Mouse (Mus musculus) kidney, adult 2 months (tissue): ENCODE data around the gene Spaca7. TPM values are rescaled to one million over a fixed set of nuclear protein-coding genes. Genes with fewer than 3 reads are reported as not detected.

Experiments
- DNase-seq: peaks from one replicate; pipeline ENCODE4 v3.0.0; 2021
- H3K27ac ChIP-seq: fragments of 200-500 bp; 2 replicates; pipeline ENCODE4 v1.5.1; 2012; ENCODE audit warnings: low read depth, low read length, control low read depth, inconsistent platforms; ENCODE audit not compliant: insufficient read depth
- H3K27me3 ChIP-seq: fragments of 200-500 bp; replicated peaks from 2 replicates; pipeline ENCODE4 v1.6.1; 2012; ENCODE audit warnings: mild to moderate bottlenecking, moderate library complexity, low read length, inconsistent platforms; ENCODE audit not compliant: control insufficient read depth, insufficient read depth
- H3K36me3 ChIP-seq: fragments of 200-500 bp; 2 replicates; pipeline ENCODE4 v1.6.1; 2012; ENCODE audit warnings: mild to moderate bottlenecking, moderate library complexity, low read length, inconsistent platforms; ENCODE audit not compliant: control insufficient read depth, insufficient read depth
- H3K4me1 ChIP-seq: fragments of 200-500 bp; 2 replicates; pipeline ENCODE4 v1.6.1; 2011; ENCODE audit warnings: low read length; ENCODE audit not compliant: control insufficient read depth, insufficient read depth
- H3K4me3 ChIP-seq: fragments of 200-500 bp; 2 replicates; pipeline ENCODE4 v1.5.1; 2011; ENCODE audit warnings: mild to moderate bottlenecking, low read depth, low read length, control low read depth; ENCODE audit not compliant: insufficient read depth
- CTCF ChIP-seq: fragments of 200-500 bp; conservative IDR thresholded peaks from 2 replicates; pipeline ENCODE4 v1.5.1; 2011; ENCODE audit warnings: low read depth, mild to moderate bottlenecking, control low read depth, low read length, moderate library complexity, mixed read lengths; ENCODE audit not compliant: insufficient read depth, insufficient read length
- POLR2A ChIP-seq: fragments of 200-500 bp; IDR thresholded peaks from one replicate; pipeline ENCODE4 v1.6.1; 2011; ENCODE audit warnings: low read depth, low read length, control low read depth
- WGBS: fragments of 180-500 bp; shearing (Covaris S2); methylation state at CpG from one replicate; pipeline ENCODE4 v1.1.7; 2018; 5-methylcytosine and 5-hydroxymethylcytosine counted together
- polyA plus RNA-seq: library from polyadenylated mRNA; depleted of rRNA; stranded (reverse); fragments of >200 nt; gene quantifications from 2 replicates; pipeline ENCODE4 v1.2.3, GENCODE M21; 2012; rRNA removed

Spaca7 gene
- polyA plus RNA-seq = 0.14 and 0.19 TPM in 2 replicates

- 40% methylated on average over 14 of the region's 14 CpGs for WGBS
- no peaks in the 10 kb centered on the region for H3K27me3 ChIP-seq
- peak; percentile 14 for DNase-seq
Measured at GRCm38 (mm10) chr8:12572814-12573534, at the start of gene Spaca7. Gene Spaca7, plus strand, starts transcription at chr8:12573029.

DNA sequence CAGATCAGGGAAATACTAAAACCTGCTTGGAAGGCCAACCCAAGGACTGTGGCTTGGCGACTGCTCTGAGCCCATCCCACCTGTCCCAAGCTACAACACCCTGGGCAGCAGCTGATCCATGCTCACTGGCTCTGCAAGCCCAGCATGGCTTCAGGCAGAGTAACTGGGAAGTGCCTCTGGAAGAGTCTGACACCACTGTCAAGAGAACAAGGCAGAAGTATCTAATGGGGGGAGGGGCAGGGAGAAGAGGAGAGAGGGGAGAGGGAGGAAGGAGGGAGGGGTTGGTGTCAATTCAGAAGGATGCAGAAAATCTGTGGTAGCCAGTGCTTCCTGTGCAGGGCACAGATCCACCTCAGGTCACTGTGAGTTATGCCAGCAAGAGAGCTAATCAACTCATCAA lies 48.5 kb upstream of the Spaca7 start:
- H3K27me3 ChIP-seq = no peaks in the 10 kb centered on the region
- WGBS = 31% methylated on average over 1 of the region's 1 CpGs

More at GRCm38 (mm10) chr8:12572814-12573534, at the start of gene Spaca7:
- Histone ChIP-seq H3K4me1 (peaks cover 4% of the 10 kb centered on the region; the same call in 1 of the 2 replicates), H3K36me3 (no peaks in the 10 kb centered on the region), H3K27ac (no peak within 1 kb of the TSS), H3K4me3 (no peak within 1 kb of the TSS)
- TF ChIP-seq CTCF (no peak), POLR2A (no peak)

GRCm38 (mm10) chr8:12528659-12529058 lies 44.2 kb upstream of the Spaca7 start:
- 82% methylated on average over 2 of the region's 2 CpGs for WGBS
- TF ChIP-seq POLR2A = no peak
- no peak for TF ChIP-seq CTCF
- Histone ChIP-seq H3K4me1 (no peaks in the 10 kb centered on the region), H3K27ac (no peak overlapping the region), H3K36me3 (no peaks in the 10 kb centered on the region), H3K4me3 (no peak overlapping the region), H3K27me3 (no peaks in the 10 kb centered on the region)
- no peak for DNase-seq

More for the DNA sequence above, 48.5 kb upstream of the Spaca7 start:
- Histone ChIP-seq H3K4me1 (no peaks in the 10 kb centered on the region), H3K4me3 (no peak overlapping the region), H3K27ac (no peak overlapping the region), H3K36me3 (no peaks in the 10 kb centered on the region)
- DNase-seq = no peak
- TF ChIP-seq CTCF = no peak
- no peak for TF ChIP-seq POLR2A

DNA sequence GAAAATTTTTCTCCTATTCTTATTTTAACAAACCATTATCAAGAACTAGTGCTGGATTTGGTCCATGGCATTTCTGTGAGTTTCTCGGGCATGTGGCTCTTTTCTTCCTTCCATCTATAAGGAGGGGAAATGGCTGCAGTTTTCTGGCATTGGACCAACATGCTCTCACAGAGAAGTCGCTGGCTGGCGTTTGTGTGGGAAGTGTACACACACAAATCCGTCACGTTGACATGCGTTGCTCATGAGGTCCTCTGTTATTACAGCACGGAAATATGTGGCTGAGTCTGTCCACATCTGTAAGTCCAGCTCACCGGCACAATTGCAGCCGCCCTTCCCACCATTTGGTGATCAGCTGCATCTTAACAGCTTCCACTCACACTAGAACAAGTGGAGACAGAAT lies 37.2 kb upstream of the Spaca7 start:
- H3K36me3 ChIP-seq = no peaks in the 10 kb centered on the region

DNA sequence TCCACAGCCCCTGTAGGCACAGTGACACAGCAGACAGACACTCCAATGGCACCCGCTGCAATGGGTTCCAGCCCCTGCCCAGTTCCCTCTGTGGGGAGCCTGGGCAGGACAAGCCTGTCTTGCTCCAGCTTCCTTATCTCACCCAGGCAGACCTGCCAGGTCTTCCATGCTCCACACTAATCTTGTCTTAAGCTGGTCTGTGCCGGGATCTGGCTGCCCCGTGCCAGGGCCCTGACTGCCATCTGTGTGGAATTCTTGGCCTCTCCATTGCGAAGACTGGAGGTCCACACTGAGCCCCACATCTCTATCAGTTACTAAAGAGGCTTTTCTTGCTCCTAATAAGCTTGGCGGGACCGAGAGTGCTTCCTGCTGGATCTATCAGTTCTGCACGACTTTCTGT lies 36.5 kb upstream of the Spaca7 start:
- H3K27me3 ChIP-seq = no peaks in the 10 kb centered on the region
- no peak overlapping the region for H3K4me3 ChIP-seq
- no peaks in the 10 kb centered on the region for H3K4me1 ChIP-seq
- WGBS = 89% methylated on average over 7 of the region's 7 CpGs
- H3K36me3 ChIP-seq = no peaks in the 10 kb centered on the region
- no peak overlapping the region for H3K27ac ChIP-seq
- TF ChIP-seq CTCF (no peak), POLR2A (no peak)
- DNase-seq = no peak

More for the DNA sequence above, 37.2 kb upstream of the Spaca7 start:
- no peaks in the 10 kb centered on the region for H3K4me1 ChIP-seq
- TF ChIP-seq POLR2A (no peak), CTCF (no peak)
- no peaks in the 10 kb centered on the region for H3K27me3 ChIP-seq
- 43% methylated on average over 9 of the region's 9 CpGs for WGBS
- no peak overlapping the region for H3K27ac ChIP-seq
- DNase-seq = no peak
- H3K4me3 ChIP-seq = no peak overlapping the region

DNA sequence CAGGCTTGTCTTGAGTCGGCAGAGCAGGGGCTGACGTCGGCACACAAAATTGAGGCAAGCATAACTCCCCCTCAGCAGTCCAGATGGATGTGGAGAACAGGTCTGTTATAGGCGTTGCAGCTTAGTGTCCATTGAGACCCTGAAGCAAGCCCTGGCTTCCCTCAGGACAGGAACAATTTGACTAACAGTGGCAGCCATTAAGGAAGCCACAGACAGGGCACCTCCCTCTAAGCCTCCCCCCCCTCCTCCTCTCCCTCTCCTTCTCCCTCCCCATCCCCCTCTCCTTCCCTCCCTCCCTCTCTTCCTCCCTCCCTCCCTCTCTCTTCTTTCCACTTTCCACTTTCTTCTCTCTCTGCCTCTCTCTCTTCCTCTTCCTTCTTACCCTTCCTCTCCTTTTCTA lies 27.6 kb upstream of the Spaca7 start:
- H3K27ac ChIP-seq = no peak overlapping the region
- DNase-seq = no peak
- no peaks in the 10 kb centered on the region for H3K4me1 ChIP-seq
- TF ChIP-seq POLR2A (no peak), CTCF (no peak)
- H3K36me3 ChIP-seq = no peaks in the 10 kb centered on the region
- H3K4me3 ChIP-seq = no peak overlapping the region
- H3K27me3 ChIP-seq = no peaks in the 10 kb centered on the region
- 46% methylated on average over 4 of the region's 4 CpGs for WGBS

DNA sequence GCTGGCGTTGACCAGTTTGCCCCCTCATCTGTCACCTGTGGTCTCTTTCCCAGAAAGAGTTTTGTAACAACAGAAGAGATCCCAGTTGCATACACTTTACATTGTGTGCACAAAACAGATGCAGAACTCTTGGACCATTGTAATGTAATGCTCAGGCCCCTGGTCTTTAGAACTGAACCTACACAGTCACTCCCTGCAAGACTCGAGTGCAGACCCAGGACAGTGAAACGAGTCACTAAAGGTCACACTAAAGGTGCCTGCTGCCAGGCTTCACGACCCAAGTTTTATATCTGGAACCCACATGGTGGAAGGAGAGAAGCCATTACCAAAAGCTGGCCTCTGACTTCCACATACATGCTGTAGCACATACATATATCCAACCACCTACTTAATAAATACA lies 27.2 kb upstream of the Spaca7 start:
- Histone ChIP-seq H3K27ac (no peak overlapping the region), H3K4me1 (no peaks in the 10 kb centered on the region), H3K36me3 (no peaks in the 10 kb centered on the region), H3K27me3 (no peaks in the 10 kb centered on the region), H3K4me3 (no peak overlapping the region)
- 58% methylated on average over 4 of the region's 4 CpGs for WGBS
- DNase-seq = no peak
- TF ChIP-seq POLR2A = no peak
- TF ChIP-seq CTCF = no peak

DNA sequence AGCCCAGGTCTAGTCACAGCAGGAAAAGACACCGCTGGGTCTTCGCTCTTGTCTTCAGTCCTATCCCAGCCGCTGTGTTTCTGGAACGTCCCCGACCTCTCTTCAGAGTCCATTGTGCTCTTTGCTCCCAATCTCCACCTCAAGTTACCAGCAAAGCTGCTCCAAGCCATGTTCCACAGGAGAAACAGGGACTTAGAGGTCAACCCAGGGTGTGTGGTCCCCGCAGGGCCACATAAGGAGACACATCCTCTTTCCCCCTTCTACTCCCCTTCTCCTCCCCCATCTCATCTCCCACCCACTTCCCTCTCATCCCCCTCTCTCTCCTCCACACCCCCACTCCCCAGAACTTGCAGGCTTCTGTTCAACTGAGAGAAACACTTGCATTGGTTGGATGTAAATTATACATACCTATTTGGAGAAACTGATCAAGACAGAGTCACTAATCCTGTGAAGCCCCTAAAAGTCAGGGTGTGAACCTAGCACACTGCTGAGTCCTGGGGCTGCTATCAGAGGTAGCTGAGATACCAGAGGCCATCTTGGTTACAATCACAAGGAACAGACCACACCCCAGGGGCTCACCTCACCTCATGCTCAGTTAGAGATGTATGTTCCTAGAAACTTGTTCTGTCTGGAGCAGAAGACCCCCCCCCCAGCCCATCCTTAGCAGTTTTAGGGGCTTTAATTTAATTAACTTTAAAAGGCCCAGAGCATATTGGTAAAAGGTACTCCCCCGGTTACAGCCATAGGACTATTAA lies 25.2 kb upstream of the Spaca7 start:
- WGBS = 63% methylated on average over 7 of the region's 7 CpGs
- TF ChIP-seq CTCF (no peak), POLR2A (no peak)
- H3K4me3 ChIP-seq = no peak overlapping the region
- no peak for DNase-seq
- H3K36me3 ChIP-seq = no peaks in the 10 kb centered on the region
- no peaks in the 10 kb centered on the region for H3K27me3 ChIP-seq
- no peak overlapping the region for H3K27ac ChIP-seq
- H3K4me1 ChIP-seq = no peaks in the 10 kb centered on the region
